Mouse (Mus musculus): ENCODE data around the gene Galnt16.

Galnt16 gene

DNA sequence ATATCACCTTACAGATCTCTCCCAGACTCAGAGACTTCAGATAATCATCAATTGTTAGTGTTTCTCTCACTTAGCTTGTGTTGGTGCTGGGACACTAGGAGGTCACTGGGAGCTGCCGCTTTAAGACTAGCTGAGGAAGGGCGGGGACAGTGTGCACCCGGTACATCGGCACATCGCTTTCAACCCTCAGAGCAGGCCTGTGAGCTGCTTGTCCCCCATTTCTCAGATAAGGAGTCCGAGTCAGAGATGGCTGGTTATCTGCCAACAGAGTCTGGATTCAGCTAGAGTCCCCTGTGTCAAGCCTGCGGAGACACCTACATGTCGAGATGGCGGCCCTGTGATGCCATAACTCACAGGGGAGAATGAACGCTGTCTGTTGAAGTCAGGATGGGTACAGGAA, 13.5 kb downstream of the Galnt16 start:
- no peak for DNase-seq (ENCODE audit: low spot score)

DNA sequence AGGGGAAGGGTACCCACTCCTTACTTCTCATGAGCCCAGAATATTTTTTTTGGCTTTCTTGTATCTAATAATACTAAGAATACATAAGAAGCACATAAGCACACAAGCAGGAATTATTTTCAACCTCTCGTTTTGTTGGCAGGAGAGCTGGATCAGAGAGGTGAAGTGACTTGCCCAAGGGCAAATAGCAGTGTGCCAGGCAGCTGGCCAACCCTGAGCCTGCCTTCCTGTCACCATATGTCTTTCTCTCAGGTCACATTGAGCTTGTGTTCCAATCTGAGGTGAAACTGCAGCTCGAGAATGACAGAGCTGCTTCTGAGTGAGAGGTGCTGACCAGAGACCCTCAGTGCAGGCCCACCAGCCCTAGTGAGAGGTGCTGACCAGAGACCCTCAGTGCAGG, 15.8 kb downstream of the Galnt16 start:
- no peak for DNase-seq (ENCODE audit: low spot score)

DNA sequence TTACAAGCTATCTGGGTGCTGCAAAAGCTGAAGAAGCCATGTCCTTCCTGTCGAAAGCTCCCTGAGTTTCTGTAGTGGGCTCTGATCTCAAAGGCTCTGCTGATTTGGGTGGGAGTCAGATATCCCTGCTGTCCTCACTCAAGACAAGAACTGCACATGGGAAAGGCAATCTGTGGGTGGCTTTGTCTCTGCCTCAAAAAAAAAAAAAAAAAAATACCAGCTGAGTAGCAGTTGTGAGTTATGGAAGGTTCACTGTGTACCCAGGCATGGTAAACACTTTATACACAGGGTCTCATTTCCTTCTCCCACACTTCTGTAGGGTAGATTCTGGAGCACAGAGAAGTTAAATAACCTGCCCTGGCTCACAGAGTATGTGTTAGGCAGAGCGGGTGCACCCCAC, 19.2 kb downstream of the Galnt16 start:
- no peak for DNase-seq (ENCODE audit: low spot score)

DNA sequence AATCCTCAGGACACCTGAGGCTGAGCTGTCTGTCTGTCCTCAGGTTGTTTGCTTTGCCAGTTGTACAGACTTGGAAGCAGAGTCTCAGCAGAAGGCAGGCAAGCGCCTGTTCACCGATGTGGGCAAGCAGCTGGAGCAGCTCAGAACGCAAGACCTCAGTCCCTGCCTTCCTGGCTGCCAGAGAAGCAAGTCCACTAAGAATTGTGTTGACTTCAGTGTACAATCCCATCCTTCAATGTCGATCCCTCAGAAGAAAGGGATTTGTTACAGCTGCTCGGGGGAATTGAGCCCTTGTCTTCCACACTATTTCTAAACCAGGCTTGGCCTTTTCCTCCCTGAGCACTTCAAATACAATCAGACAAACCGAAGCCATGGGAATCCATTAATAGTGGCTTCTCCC, 20.2 kb downstream of the Galnt16 start:
- no peak for DNase-seq (ENCODE audit: low spot score)

DNA sequence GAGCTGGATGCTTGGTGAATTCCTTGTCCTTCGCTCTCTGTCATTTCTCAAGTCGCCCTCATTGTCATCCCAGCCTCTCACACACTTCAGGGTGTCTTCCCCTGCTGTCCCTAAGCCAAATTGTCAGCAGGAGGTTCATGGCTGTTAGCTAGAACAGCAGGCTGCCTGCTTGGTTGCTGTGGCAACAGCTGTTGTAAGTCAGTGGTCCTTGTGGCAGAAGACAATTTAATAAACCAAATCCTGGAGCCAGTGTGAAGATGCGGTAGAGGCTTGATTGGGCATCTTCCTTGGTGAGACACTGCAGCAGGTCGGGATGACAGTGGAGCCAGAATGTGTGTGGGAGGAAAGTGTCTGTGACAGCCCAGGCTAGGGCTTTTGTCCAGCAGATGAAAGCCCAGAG, 27.2 kb downstream of the Galnt16 start:
- DNase-seq (ENCODE audit: low spot score), result no peak

DNA sequence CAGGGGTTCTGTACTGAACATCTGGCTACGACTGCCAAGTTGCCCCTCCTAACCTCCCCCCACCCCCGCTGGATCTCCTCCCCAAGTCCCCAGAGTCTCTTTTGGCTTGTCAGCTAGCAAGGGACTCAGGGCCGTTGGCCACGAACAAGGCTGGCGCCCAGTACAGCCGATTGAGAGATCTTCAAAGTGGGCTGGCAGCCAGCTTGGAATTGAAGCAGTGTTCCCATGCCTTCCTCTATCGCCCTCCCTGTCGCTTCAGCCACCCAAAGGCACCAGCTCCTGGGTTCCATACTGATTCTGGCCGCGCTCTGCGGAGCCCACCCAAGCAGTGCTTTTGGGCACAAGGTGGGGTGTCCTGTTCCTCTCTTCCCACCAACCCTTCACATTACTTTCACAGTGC, 31.6 kb downstream of the Galnt16 start:
- DNase-seq (ENCODE audit: low spot score), result peak; percentile 41

DNA sequence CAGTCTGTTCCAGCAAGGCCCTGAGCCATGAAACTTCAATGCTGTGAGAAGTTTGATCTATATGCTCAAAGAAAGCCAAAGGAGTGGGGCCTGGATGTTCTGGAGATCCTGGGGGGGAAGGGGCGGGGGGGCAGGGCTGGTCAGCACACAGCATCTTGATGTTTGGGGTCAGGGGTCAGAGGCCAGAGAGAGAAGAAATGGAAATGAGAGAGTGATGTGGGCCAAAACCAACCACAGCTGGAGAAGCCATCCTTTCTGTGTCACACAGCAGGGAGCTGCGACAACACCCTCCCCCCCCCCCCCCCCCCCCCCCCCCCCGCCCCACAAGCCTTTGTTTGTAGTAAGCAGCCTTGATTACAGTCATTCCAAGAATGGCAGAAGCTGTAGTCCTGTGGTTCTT, 35.1 kb downstream of the Galnt16 start:
- no peak for DNase-seq (ENCODE audit: low spot score)

DNA sequence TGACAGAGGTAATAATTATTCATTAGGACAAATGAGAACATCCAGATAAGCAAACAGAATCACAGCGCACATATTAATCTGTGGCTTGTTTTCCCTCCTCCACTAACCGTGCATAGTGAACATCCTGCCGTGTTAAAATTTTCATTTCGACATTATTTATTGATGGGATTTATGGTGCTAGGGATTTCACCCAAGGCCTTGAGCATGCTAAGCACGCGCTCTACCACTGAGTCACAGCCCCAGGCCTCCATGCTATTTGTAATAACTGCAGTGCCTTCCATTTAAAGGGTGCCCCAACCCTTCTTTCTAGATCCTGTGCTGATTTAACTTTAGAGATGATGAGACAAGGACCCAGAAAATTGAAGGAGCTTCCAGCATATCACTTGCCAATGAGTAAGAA, 36.2 kb downstream of the Galnt16 start:
- DNase-seq (ENCODE audit: low spot score), result no peak

DNA sequence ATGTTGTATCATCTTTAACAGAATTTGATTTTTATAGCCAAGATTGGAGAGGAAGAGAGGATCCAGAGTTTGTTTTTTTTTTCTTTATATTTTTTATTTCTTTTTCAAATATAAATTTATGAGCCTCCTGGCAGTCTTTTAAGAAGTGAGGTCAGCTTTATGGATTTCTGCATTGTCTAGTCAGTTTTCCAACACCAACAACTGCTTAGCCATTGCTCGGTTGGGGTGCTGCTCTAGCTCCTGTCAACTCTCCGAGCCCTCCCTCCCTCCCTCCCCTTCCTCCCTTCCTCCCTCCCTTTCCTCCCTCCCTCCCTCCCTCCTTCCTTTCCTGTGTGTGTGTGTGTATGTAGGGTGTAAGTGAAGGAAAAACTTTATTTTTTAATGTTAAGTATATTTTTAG, 43.8 kb downstream of the Galnt16 start:
- DNase-seq (ENCODE audit: low spot score), result no peak

DNA sequence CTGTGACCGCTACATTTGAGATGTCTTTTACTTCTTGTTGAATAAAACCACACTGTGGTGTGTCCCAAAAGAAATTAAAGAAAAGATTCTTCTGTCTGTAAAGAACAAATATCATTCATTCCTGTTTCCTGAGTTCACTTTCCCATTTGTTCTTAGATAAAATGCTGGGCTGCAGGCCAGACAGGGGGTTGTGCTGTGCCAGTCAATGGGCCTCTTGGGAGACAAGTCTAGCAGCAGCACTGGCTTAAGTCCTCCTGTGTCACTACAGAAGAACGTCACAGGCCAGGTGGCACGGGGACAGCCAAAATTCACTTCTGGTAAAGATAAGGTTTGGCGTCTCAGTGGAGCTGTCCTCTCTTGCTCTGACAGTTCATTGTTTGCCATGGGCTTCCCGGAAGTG, 44.7 kb downstream of the Galnt16 start:
- DNase-seq (ENCODE audit: low spot score), result no peak

DNA sequence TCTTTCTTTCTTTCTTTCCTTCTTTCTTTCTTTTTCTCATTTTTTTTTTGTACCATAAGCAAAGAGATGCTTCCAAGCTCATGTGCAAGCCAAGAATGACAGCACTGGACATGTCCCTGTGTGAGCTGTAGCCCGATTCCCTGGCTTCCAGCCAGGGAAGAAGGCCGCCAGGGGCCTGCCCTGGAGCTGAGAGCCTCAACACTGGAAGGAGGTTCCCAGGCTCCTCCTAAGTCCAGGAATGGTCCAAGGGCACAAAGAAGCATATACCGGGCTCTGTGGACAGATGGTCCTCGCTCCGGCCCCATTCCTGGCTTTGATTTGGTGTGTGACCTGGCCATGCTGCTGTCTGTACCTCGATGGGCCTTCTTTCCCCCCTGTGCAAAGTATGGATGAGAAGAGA, 46.9 kb downstream of the Galnt16 start:
- no peak for DNase-seq (ENCODE audit: low spot score)

DNA sequence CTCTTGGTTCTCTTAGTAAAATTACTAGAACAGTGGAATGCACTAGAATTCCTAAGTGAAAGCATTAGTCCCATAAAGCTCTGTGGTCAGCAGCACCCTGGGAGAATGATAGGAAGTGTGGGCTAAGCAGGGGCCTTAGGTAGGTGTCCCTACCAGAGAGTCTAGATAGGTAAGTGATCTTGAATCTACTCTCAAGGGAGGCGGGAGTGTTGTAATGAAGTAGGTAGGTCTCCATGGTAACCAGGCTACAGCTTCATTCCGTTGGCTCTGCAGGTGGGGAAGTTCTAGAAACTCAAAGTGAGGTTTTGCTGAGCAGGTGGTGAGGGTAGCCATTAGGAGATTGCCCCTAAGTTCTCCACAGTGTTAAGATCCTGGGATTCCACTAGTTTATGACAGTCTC, 47.7 kb downstream of the Galnt16 start:
- no peak for DNase-seq (ENCODE audit: low spot score)

DNA sequence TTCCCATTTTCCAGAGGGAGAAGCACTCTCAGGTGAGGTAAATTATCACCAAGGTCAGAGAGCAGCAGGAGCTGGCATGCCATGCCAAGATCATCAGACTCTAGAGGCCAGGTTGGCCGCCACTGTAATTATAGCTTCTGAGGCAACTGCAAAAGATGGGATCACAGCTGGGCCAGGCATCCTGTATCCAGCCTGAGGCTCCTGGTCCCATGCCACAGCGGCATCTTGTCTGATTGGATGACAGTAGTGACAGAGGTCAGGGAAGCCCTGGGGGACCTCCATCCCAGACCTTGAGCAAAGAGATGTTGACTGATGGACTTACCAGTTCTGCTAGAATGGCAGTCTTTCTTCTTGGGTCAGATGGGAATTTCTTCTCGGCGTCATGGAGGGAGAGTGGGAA, 48.4 kb downstream of the Galnt16 start:
- no peak for DNase-seq (ENCODE audit: low spot score)

DNA sequence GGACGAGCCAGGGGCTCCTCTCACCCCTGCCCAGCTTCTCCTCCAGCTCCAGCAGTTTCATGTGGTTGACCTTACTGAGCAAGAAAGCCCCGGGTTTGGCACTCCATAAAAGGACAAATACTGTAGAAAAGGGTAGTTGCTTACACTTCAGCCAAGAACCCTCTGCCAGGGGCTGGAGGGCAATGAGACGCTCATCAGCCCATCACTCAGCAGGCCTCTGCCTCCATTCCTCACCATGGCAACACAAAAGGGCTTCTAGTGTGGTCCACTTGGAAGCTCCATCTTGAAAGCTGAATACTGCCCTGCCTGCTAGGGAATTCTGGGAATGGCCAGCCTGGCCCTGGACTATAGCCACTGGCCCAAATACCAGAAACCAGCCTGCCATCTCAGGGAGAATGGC, 49.3 kb downstream of the Galnt16 start:
- no peak for DNase-seq (ENCODE audit: low spot score)

DNA sequence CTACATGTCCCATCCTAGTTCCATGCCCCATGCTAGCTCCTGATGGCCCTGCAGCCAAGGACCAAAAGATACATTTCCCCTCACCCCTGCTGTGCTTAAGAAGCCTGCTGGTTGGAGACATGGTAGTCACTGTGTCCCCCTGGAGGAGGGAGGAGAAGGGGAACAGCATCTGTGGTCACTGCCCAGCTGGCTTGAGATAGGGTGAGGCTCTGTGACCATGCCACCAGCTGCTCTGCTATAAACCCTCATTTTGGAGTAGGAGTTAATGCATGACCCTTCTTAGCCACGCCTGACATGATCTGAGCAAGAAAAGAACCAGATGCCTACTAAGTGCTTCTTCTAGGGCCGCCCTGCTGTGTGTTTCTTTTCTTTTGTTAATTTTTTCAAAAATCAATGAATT, 51.5 kb downstream of the Galnt16 start:
- DNase-seq (ENCODE audit: low spot score), result no peak

DNA sequence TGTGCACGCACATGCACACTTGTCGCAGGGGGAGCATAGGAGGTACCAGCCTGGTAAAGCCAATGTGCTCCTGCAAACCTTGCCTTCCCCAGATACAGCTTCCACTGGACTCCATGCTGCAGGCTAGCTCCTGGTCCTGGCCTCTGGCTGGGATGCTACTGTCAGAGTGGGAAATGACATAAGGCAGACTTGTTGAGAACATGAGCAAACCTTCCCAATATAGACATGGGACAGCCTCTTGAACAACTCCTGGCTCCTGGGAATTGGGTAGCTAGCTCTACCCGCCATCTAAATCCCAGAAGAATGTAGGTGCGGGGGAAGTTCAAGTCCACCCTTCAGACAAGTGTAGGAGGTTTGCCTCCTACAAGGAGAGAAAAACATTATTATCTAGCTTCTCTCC, 56.2 kb downstream of the Galnt16 start:
- DNase-seq (ENCODE audit: low spot score), result no peak

DNA sequence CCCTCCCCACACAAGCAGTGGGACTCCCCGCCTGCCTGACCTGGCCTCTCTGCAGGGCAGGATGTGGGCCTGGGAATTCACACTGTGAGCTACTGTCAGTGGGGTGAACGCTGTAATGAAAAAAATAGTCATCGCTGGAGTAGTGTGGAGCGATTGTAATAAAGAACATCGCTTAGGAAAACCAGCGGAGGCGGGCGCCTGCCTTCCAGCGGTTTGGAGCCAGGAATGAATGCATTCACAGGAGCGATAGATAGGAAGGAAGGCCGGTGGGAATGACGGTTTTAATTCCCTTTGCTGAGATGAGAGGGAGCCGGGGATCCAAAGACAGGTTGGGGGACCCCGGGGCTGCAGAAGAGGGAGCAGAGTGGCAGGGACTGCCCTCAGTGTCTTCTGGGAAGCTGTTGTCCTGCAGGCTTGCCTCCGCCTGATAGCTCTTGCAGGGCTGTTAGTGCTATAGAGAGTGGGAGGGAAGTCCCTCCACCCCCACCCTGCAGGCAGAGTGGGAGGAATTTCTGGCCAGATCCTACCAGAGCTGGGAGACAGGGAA, 56.8 kb downstream of the Galnt16 start:
- no peak for DNase-seq (ENCODE audit: low spot score)

DNA sequence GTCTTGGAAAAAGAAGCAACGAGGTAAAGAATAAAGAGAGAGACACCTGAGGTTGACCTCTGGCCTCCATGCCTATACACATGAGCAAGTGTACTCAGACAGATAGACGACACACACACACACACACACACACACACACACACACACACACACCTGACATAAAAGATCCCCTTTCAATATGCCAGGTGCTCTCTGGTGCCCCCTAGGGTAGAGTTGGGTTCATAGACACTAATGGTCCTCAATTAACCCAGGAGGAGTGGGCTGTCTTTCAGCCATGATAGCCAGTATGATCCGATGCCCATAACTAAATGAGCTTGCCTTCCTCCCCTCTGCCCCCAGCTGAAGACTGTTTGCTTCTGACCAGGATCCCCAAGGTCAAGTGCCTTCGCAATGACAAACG, 59.0 kb downstream of the Galnt16 start:
- DNase-seq (ENCODE audit: low spot score), result no peak

DNA sequence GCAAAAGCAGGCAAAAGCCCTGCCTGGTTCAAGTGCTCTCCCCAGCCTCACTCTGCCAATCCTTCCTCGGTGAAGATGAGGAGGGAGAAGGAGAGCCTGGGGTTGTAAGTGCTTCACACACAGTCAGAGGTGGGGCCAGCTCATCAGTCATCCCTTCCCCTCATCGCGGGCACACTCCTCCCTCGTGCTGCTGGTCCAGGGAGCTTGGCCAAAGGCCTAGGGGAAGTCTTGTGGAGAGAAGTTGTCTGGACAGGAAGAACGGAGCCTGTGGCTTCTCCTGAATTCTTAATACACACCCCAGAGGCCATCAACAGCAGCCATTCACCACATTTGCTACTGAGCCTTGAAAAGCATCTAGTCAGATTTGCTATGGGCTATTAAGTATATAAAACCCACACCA, 63.3 kb downstream of the Galnt16 start:
- no peak for DNase-seq (ENCODE audit: low spot score)

DNA sequence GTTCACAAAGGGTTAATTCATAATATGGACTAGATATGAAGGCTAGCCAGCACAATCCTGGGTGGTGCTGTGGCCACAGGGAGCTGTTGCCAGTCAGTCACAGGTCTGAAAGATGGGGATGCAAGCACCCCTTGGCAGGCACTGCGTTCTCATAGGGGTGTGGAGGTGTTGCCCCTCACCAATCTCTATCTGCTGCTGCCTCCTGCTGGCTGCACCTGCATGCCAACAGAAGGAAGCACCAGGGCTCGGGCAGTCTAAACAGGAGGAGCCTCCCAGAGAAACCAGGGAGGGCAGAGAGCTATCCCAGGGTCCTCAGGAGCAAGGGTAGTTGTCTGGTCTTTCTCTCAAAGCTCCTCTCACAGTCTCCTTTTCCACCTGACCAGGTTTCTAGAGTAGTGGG, 66.9 kb downstream of the Galnt16 start:
- DNase-seq (ENCODE audit: low spot score), result no peak

DNA sequence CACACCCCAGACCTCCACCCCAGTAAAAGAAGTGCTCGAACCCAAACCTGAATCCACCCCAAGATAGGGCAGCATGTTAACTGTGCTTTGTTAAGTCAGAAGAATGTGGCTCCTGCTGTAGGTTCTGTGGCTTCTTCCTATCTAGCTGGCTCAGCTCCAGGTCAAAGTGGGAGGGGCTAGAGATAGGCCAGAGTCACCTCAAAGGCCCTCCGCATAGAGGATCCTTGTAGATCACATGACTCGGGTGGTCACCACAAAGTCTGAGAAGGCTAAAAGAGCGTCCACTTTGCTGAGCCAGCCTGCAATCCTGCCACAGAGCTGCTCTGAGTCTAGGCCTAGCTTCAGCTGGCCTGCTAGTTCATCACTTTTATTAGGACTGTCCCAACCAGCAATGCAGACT, 76.1 kb downstream of the Galnt16 start:
- DNase-seq (ENCODE audit: low spot score), result no peak

DNA sequence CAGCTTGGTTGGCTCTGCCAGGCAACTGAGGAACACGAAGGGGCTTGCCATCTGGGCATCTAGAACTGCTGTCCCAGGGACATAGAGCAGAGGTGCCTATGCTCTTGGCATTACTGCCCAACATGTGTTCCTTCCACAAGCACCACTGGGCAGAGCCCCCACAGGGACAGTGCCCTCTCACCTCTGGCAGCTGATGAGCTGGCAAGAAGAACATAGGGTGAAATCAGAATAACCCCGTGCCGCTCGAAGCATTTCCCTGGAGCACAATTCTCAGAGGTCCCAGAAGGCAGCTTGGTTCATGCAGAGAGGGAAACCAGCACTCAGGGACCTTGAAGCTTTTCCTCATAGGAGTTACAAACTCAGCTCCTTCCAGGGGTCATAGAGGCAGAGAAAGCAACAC, 76.7 kb downstream of the Galnt16 start:
- DNase-seq (ENCODE audit: low spot score), result no peak

DNA sequence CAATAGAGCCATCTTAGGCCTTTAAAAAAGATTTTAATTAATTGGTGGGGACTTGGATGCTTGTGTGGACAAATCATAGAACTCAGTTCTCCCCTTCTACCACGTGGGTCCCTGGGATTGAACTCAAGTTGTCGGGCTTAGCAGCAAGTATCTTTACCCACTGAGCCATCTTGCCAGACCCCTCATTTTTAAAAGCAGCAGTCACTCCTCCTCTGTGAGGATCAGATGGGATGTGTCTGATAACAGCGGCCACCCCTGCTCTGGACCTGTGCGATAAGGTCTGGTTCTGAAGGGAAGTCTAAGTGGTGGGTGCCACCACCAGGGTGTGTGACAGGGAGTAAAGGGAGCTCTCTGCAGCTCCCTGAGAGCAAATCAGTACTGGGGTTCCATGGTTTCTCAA, 77.5 kb downstream of the Galnt16 start:
- DNase-seq (ENCODE audit: low spot score), result no peak

DNA sequence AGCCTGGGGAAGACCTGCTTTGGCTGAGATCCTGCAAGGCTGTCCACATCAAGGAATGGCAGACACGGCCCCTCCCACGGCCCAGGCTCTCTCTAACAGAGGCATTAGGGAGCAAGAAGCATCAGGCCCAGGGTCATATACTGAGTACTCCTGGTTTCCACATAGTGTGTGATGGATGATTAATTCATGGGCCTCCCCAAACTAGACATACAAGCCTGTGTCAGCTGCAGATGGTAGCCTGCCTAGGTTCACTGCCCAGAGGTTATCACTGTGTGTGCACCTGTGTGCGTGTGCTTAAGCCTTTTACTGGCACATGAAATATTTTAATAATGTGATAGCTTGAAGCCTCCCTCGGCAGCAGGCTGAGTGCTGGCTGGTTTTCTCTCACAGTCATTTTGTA, 77.9 kb downstream of the Galnt16 start:
- no peak for DNase-seq (ENCODE audit: low spot score)

DNA sequence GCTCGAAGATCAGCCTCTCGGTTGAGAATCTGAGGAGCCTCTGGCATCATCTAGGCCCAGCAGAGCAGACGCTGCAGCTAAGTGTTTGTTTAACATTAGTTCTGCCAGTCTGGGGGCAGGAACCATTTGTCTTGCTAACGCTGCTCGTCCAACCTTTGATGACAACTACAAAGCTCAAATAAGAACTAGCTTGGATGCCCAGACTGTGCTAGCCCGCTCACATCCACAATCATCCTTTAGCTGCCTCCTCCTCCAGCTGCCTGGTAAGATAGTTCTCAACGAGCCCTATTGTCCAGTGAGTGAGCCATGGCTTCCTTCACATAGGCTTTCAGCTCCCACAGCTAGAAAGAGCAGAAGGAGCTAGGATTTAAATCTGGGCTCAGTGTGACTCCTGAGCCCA, 80.2 kb downstream of the Galnt16 start:
- no peak for DNase-seq (ENCODE audit: low spot score)
